Mouse (Mus musculus) lung, embryonic 16.5 days (tissue): Measurements from ENCODE around the gene Arrdc2. TPM values are rescaled to one million over a fixed set of nuclear protein-coding genes. Genes with fewer than 3 reads are reported as not detected.

Experiments used
- ATAC-seq: fragments of 200-750 bp; cut with Nextera tagmentation; 2 replicates; pipeline ENCODE4 v1.8.0; 2017; ENCODE audit warnings: low read depth, mild to moderate bottlenecking, moderate library complexity
- H3K27ac ChIP-seq: fragments of 300-500 bp; sonication (generic); 2 replicates; pipeline ENCODE4 v1.5.1; 2014; ENCODE audit warnings: mild to moderate bottlenecking, control low read depth, low read length
- H3K27me3 ChIP-seq: fragments of 300-500 bp; sonication (generic); 2 replicates; pipeline ENCODE4 v1.6.1; 2014; ENCODE audit warnings: low read depth, low read length, mixed read lengths; ENCODE audit not compliant: control insufficient read depth, insufficient read depth
- H3K36me3 ChIP-seq: fragments of 300-500 bp; sonication (generic); 2 replicates; pipeline ENCODE4 v1.6.1; 2014; ENCODE audit warnings: low read length; ENCODE audit not compliant: control insufficient read depth, insufficient read depth
- H3K4me1 ChIP-seq: fragments of 300-500 bp; sonication (generic); replicated peaks from 2 replicates; pipeline ENCODE4 v1.6.1; 2014; ENCODE audit warnings: low read length, mixed read lengths; ENCODE audit not compliant: control insufficient read depth, insufficient read depth
- H3K4me2 ChIP-seq: fragments of 300-500 bp; sonication (generic); 2 replicates; pipeline ENCODE4 v1.6.1; 2014; ENCODE audit warnings: low read depth, low read length, control low read depth
- H3K4me3 ChIP-seq: fragments of 300-500 bp; sonication (generic); 2 replicates; pipeline ENCODE4 v1.5.1; 2014; ENCODE audit warnings: mild to moderate bottlenecking, low read length, control low read depth
- H3K9ac ChIP-seq: fragments of 300-500 bp; sonication (generic); 2 replicates; pipeline ENCODE4 v1.6.1; 2014; ENCODE audit warnings: low read length, control low read depth
- H3K9me3 ChIP-seq: fragments of 300-500 bp; sonication (generic); 2 replicates; pipeline ENCODE4 v1.6.1; 2016; ENCODE audit warnings: low read length; ENCODE audit not compliant: control insufficient read depth
- WGBS: fragments of 180-500 bp; shearing (Covaris S2); extraction: QIAGEN DNeasy Blood & Tissue Kit; methylation state at CpG from one replicate; pipeline ENCODE4 v1.1.7; 2014; 5-methylcytosine and 5-hydroxymethylcytosine counted together
- microRNA-seq: library from miRNA; unstranded; fragments of <30 nt; microRNA quantifications from one replicate; pipeline ENCODE4, GENCODE M21; 2016
- polyA plus RNA-seq: library from polyadenylated mRNA; unstranded; fragments of >200 nt; fragmentation: Nextera tagmentation; extraction: Ambion mirVana; gene quantifications from 2 replicates; pipeline ENCODE4 v1.2.1, GENCODE M21; 2015

Arrdc2 gene
- polyA plus RNA-seq, 1 experiment from 2014 or later = 4.5 TPM

GRCm38 (mm10) chr8:70789046-70789445, 50.5 kb downstream of the Arrdc2 start:
- WGBS = 81% methylated on average over 10 of the region's 10 CpGs
- no peak overlapping the region for H3K4me2 ChIP-seq
- peaks cover 20% of the 10 kb centered on the region for H3K36me3 ChIP-seq

GRCm38 (mm10) chr8:70787941-70788667, 51.4 kb downstream of the Arrdc2 start:
- H3K9ac ChIP-seq = no peak overlapping the region
- 30% methylated on average over 30 of the region's 30 CpGs for WGBS
- peaks cover 26% of the 10 kb centered on the region for H3K4me1 ChIP-seq
- H3K4me2 ChIP-seq = 0 out of 2 replicates have a peak overlapping the region, but pooled peaks have one; percentile 6
- no peak overlapping the region; the same call in 1 of the 2 replicates for H3K4me3 ChIP-seq
- peaks cover 29% of the 10 kb centered on the region for H3K36me3 ChIP-seq
- no peak overlapping the region for H3K27ac ChIP-seq
- H3K27me3 ChIP-seq = no peaks in the 10 kb centered on the region
- no peaks in the 10 kb centered on the region for H3K9me3 ChIP-seq
- peak; percentile 9; the same call in 1 of the 2 replicates for ATAC-seq

More at GRCm38 (mm10) chr8:70789046-70789445, 50.5 kb downstream of the Arrdc2 start:
- ATAC-seq = no peak
- Histone ChIP-seq H3K27ac (no peak overlapping the region), H3K9me3 (no peaks in the 10 kb centered on the region), H3K4me1 (peaks cover 28% of the 10 kb centered on the region), H3K9ac (no peak overlapping the region), H3K4me3 (no peak overlapping the region), H3K27me3 (no peaks in the 10 kb centered on the region)

DNA sequence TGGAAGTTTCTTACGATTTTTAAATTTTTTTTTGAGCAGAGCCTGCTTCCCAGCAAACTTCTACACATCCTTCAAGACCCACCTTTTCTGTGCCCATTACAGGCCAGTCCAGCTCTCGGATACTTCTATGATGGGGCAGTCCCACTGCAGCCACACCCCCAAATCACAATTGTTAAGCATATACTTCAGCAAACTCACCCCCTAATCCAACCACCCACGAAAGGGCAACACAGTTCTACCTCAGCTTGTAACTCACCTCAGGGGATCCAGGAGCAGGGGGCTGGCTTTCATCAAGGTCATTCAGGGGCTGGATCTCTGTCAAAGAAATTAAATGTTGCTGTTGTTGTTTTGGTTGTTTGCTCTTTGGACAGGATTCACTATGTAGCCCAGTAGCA, 52.5 kb downstream of the Arrdc2 start:
- no peak overlapping the region for H3K4me2 ChIP-seq
- no peak overlapping the region for H3K27ac ChIP-seq
- WGBS = 78% methylated on average over 3 of the region's 3 CpGs
- peaks cover 19% of the 10 kb centered on the region for H3K4me1 ChIP-seq
- ATAC-seq = no peak
- H3K4me3 ChIP-seq = no peak overlapping the region
- H3K9me3 ChIP-seq = no peaks in the 10 kb centered on the region
- H3K36me3 ChIP-seq = peaks cover 32% of the 10 kb centered on the region
- H3K27me3 ChIP-seq = no peaks in the 10 kb centered on the region
- H3K9ac ChIP-seq = no peak overlapping the region

- H3K27me3 ChIP-seq = no peaks in the 10 kb centered on the region
- H3K27ac ChIP-seq = no peak overlapping the region
- no peak overlapping the region for H3K4me2 ChIP-seq
- H3K36me3 ChIP-seq = peaks cover 32% of the 10 kb centered on the region
- 89% methylated on average over 25 of the region's 25 CpGs for WGBS
- H3K9ac ChIP-seq = no peak overlapping the region
- H3K4me3 ChIP-seq = no peak overlapping the region
- ATAC-seq = no peak
- peaks cover 14% of the 10 kb centered on the region for H3K4me1 ChIP-seq
- H3K9me3 ChIP-seq = no peaks in the 10 kb centered on the region
Measured at GRCm38 (mm10) chr8:70786291-70787050, 53.0 kb downstream of the Arrdc2 start.

Small RNAs within 50 kb of the gene (microRNA-seq; reads per million reads assigned to microRNA genes)
- gene Mir7240 = not detected

Other genes starting within 250 kb of the Arrdc2 start
- gene Isyna1, start 245.3 kb downstream of the Arrdc2 start, polyA plus RNA-seq = 118 and 121 TPM in 2 replicates
- 106 and 108 TPM in 2 replicates for gene Ssbp4, start 230.8 kb downstream of the Arrdc2 start, polyA plus RNA-seq
- gene Lrrc25, start 223.6 kb downstream of the Arrdc2 start, polyA plus RNA-seq = 2.0 and 3.2 TPM in 2 replicates
- 0.45 and 0.60 TPM in 2 replicates for gene Gdf15, start 207.3 kb downstream of the Arrdc2 start, polyA plus RNA-seq
- 43.6 and 46.7 TPM in 2 replicates for gene Pgpep1, start 179.3 kb downstream of the Arrdc2 start, polyA plus RNA-seq
- 197 and 214 TPM in 2 replicates for gene Lsm4, start 166.5 kb downstream of the Arrdc2 start, polyA plus RNA-seq
- gene Jund, start 140.8 kb downstream of the Arrdc2 start, polyA plus RNA-seq = 26.2 and 28.8 TPM in 2 replicates
- not detected in 2 replicates for gene Iqcn, start 136.3 kb downstream of the Arrdc2 start, polyA plus RNA-seq
- gene Gm3336, start 121.2 kb downstream of the Arrdc2 start, polyA plus RNA-seq = 0.26 TPM in 1 of 2 replicates, not detected in the other
- gene Pde4c, start 116.0 kb downstream of the Arrdc2 start, polyA plus RNA-seq = 0.10 and 0.19 TPM in 2 replicates
- gene Rab3a, start 85.0 kb downstream of the Arrdc2 start, polyA plus RNA-seq = 14.8 and 16.2 TPM in 2 replicates
- gene Mpv17l2, start 78.8 kb downstream of the Arrdc2 start, polyA plus RNA-seq = 37.1 and 39.2 TPM in 2 replicates
- 56.0 and 56.8 TPM in 2 replicates for gene Pik3r2, start 63.0 kb downstream of the Arrdc2 start, polyA plus RNA-seq
- 13.7 and 14.3 TPM in 2 replicates for gene Mast3, start 34.7 kb downstream of the Arrdc2 start, polyA plus RNA-seq
- 0.24 and 0.69 TPM in 2 replicates for gene Il12rb1, start 31.3 kb downstream of the Arrdc2 start, polyA plus RNA-seq
- gene Kcnn1, start 23.5 kb upstream of the Arrdc2 start, polyA plus RNA-seq = 0.40 and 0.99 TPM in 2 replicates
- 99.2 and 106 TPM in 2 replicates for gene Ccdc124, start 34.2 kb upstream of the Arrdc2 start, polyA plus RNA-seq
- gene Slc5a5, start 53.0 kb upstream of the Arrdc2 start, polyA plus RNA-seq = 0.13 and 0.16 TPM in 2 replicates
- gene Rpl18a, start 57.7 kb upstream of the Arrdc2 start, polyA plus RNA-seq = 5,017 and 5,100 TPM in 2 replicates
- gene Map1s, start 66.2 kb upstream of the Arrdc2 start, polyA plus RNA-seq = 45.9 and 49.2 TPM in 2 replicates